Mouse (Mus musculus): ENCODE measurements at regions not wholly inside any gene's neighbourhood (a gene's known extent, or its start where the extent isn't known, plus 50 kb on each side); places are given as distances from the start of the nearest gene placed in this dataset.

DNA sequence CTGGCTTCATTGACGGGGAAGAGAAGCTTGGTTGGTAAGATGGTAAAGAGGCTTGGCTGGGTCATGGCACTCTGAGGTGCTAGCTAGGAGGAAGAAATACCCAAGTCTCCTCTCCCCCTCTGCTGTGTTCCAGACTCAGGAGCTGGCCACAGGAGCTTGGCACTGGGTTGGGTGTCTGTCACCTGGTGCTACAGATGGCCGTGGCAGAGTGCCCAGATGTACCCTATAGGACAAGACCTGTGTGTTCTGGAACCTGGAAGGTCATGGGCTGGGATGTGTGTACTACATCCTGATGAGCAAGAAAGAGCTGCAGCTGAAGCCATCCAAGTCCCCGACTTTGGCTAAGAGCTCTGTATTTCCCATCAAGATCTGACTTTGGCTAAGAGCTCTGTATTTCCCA, 72.4 kb downstream of the Nupl2 start:
- DNase-seq, result no peak

DNA sequence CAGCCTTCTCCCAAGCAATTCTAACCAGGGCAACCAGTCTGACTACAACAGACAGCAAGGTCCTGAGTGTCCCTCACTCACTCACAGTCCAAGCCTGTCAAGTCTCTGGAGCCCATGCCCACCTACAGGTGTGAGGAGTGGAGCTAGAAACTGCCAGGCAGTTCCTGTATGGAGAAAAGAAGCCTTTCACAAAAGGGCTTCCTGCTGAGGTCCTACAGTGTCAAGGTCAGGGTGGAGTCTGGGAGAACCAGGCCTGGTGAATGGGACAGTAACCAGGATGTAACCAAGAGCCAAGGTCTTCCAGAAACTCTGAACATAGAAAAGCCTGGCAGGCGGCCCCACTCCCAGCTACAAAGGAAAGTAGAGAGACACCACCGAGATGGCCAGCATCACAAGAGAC, 74.2 kb downstream of the Nupl2 start:
- no peak for DNase-seq

DNA sequence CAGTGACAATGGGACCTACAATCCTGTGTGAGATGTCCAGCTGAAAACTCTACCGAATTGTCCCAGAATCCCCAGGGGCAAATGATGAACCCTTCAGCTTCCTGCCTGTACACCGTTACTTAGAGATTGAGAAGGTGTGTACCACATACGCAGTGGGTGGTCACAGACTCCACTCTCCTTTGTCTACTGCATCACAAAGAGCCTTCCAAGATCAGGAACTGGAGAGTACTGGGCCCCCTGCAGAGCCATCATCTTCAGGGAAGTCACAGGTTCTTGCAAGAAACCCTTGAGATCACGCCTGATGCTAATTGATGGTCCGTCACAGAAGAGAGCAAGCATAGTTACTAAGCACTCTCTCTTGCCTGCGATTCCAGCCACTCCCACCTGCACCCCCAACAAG, 79.4 kb downstream of the Nupl2 start:
- no peak for DNase-seq

DNA sequence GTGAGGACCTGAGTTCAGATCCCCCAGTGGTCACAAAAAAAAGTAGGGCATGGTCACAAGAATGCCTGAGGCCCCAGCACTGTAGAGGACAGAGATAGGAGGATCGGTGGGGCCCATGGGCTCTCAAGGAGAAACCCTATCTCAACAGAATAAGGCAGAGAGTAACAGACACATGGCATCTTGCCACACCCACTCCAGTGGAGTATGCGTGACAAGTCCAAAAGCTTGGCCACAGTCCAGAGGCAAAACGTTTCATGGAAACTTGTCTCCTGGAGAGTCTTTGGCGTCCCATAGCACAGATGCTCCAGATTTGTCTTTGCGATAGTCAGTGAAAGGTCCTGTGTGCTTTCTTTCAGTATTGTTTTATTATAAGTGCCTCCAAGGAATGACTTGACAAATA, 90.7 kb downstream of the Nupl2 start:
- DNase-seq, result no peak

DNA sequence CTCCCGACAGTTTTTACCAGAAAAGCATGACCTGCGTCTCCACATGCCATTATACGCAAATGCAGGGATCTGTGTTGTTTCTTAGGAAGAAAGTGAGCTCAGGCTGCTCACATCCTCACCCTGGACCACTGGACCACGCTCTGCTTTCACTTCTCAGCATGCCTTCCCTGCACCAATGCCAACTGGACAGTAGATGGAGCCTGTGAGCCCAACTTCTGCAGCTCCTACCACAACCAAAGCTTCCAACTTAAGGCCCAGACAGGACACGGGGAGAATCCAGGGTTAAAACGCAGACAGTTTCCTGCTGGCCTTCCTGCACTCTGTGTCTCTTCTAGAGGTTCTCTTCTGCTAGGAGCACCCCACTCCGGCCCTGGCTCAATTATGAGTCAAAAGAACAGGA, 90.3 kb downstream of the Kcnh2 start:
- peak; percentile 34 to 72 for DNase-seq

DNA sequence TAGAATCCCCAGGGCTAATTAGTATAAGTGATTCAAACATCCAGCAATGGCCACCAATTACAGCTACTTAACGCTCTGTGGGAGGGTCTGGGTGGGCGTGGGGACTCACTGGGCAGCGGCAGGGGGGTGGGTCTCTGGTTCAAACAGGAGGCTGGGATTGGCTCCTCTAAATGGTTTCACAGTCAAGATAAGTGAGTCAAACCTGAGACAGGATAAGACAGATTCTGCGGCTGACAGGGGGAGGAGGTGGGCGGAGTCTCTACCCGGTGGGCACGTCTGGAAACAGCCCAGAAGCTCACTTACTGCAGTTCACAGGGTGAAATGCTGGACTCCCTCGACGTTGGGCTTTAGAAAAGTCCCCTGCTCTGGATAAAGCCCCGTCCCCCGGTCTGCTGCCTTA, 89.3 kb downstream of the Kcnh2 start:
- no peak for DNase-seq

DNA sequence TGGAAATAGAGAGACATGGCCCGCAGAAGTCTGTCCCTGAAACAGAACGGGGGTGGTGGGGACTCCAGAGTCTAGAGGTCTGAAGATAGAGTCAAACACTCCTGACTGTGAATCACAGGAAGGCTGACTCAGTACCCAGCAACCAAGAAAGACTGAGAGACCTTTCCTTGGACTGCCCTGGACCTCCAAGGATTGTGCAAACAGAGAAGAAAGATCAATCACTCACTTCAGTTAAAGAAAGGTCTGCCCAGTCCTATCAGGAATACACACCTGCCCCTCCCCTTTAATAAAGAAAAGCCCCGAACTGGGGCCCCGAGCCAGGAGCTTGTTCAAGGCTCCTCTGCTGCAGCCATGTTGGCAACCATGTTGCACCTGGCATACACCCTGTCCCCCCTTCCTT, 87.3 kb downstream of the Kcnh2 start:
- DNase-seq, result no peak

DNA sequence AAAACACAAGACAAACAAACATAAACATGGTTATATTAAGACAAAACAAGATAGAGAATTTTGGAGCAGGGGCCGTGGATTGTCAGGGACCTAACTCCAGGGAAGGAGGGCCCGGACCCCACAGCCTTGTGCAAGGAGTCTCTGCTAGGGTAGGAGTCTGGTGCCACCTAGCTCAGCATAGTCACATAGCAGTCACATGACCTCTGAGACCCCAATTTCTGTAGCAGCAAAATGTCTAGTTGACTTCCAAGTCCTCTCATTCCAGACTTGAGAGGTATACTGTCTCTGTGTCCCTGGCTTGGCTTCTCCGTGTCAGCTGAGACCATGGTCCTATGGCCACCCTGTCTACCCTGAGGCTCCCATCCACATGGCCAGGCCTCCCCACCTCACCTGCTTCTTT, 86.0 kb downstream of the Kcnh2 start:
- DNase-seq, result no peak

DNA sequence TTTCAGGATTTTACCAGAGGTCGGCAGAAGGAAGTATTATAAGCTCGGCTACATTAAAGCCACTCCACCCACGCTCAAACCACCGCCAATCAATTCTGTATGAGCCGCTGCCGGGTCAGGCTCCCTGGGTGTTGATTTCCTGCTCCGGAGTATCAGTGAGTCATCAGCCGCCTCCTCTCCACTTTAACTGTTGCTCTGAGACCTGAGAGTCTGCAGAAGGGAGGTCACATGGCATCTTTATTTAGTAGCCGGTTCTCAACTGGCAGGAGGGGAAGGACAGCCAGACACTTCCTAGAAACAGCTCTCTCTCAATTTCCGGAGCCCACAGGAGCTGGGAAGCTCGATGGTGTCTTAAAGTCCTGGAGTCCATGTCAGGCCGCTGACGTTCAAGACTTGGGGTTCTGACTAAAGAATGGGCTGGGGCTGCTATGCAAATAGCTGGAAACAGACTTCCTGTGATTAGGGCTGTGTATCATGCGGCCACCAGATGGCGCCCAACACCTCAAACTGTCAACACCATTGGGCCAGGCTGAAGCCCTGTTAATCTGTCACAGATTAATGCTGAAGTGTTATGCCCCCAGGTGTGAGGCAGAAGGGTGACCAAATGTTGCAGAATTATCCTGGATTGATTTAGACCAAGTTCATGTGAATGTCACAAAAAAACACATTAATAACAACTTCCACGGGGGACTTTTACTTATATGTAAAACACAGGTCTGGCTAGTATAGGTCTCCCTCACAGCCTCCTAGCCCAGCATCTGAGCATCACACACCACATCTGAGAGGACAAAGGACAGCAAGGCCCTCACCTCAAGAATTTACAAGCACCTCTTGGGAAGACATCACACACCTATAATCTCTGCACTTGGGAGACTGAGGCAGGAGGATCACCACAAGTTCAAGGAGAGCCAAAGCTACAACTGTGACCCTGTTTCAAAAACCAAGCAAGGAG, 84.8 kb downstream of the Kcnh2 start:
- peak; percentile 78 to 88 for DNase-seq
